Mouse (Mus musculus): ENCODE results near the gene Olfr8. TPM values are rescaled to one million over a fixed set of nuclear protein-coding genes. Genes with fewer than 3 reads are reported as not detected.
"Not testable (repeated sequence)": the region's sequence is repeated elsewhere in the genome, so short reads cannot be mapped to it uniquely, and the experiment has no call there.

Gene Olfr8
- not detected in 2 replicates for polyA plus RNA-seq (2011; ENCODE audit: insufficient read depth, insufficient read length, low read depth, missing spikeins)

DNA sequence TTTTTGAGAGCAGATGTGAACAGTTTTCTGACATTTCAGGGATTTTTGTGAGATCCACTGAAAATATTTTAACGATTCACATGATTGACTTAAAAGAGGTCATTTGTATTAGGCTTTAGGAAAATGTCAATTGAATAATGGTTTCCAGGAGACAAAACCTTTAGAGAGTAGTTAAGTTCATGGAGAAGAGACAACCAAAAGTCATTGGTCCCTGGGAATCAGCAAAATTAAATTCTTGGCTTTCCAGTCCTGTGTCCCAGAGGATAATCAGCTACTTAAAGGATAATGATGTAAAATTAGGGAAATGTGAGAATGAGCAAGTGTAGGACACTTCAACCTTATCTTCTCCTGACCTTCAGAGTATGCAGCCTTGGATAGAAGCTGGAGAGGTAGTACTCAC, at the start of gene Olfr8:
Gene Olfr8 (plus strand): TSS at position 301 of the 400 bp plus-strand sequence.
- H3K36me3 ChIP-seq (ENCODE audit: control insufficient read depth, insufficient read depth, low read length, poor library complexity, severe bottlenecking); H3K9ac ChIP-seq (ENCODE audit: low read depth, poor library complexity, severe bottlenecking); H3K4me1 ChIP-seq (ENCODE audit: control insufficient read depth, insufficient read depth, low read length); H3K4me3 ChIP-seq (ENCODE audit: low read depth, low read length); H3K9me3 ChIP-seq (replicated peaks; ENCODE audit: control insufficient read depth, insufficient read depth, low read length, poor library complexity, severe bottlenecking); H3K27ac ChIP-seq (ENCODE audit: insufficient read depth, low read length); H3K27me3 ChIP-seq (ENCODE audit: control insufficient read depth, insufficient read depth, low read length, poor library complexity, severe bottlenecking): not testable (repeated sequence)

DNA sequence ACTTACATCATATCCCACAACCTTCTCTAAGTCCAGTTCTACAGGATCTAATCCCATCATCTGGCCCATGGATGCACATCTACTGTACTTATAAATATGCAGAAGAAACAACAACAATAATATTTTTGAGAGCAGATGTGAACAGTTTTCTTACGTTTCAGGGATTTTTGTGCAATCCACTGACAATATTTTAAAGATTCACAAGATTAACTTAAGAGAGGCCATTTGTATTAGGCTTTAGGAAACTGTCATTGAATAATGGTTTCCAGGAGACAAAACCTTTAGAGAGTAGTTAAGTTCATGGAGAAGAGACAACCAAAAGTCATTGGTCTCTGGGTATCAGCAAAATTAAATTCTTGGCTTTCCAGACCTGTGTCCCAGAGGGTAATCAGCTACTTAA, 37.6 kb upstream of the Olfr8 start, which contains the start of gene Olfr1354:
Gene Olfr1354 (plus strand): TSS at position 301 of the 400 bp plus-strand sequence.
- not testable (repeated sequence) for H3K9ac ChIP-seq (ENCODE audit: low read depth, poor library complexity, severe bottlenecking); H3K27ac ChIP-seq (ENCODE audit: insufficient read depth, low read length); H3K27me3 ChIP-seq (ENCODE audit: control insufficient read depth, insufficient read depth, low read length, poor library complexity, severe bottlenecking); H3K36me3 ChIP-seq (ENCODE audit: control insufficient read depth, insufficient read depth, low read length, poor library complexity, severe bottlenecking); H3K9me3 ChIP-seq (replicated peaks; ENCODE audit: control insufficient read depth, insufficient read depth, low read length, poor library complexity, severe bottlenecking); H3K4me3 ChIP-seq (ENCODE audit: low read depth, low read length); H3K4me1 ChIP-seq (ENCODE audit: control insufficient read depth, insufficient read depth, low read length)

DNA sequence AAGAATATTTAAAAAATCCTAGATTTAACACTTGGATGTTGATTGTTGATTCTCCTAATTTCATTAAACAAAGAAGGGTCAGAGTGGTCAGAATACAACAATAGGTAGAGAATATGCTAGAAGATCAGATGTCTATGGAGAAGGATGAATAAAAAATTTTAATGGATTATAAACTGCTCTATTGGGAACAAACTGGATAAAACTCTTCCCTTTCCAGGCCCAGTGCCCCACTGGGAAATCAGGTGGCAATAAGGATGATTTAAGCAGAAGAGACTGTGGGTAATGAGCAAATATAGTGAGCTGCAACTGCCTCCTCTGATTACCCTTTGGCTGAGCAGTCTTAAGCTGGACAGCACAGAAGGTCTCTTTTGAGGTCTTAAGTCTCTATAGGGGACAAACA, 12.6 kb downstream of the Olfr8 start, which contains the start of gene Olfr1353:
Gene Olfr1353 (plus strand): TSS at position 301 of the 400 bp plus-strand sequence.
- H3K27me3 ChIP-seq (ENCODE audit: control insufficient read depth, insufficient read depth, low read length, poor library complexity, severe bottlenecking); H3K4me1 ChIP-seq (ENCODE audit: control insufficient read depth, insufficient read depth, low read length); H3K27ac ChIP-seq (ENCODE audit: insufficient read depth, low read length); H3K36me3 ChIP-seq (ENCODE audit: control insufficient read depth, insufficient read depth, low read length, poor library complexity, severe bottlenecking); H3K9me3 ChIP-seq (replicated peaks; ENCODE audit: control insufficient read depth, insufficient read depth, low read length, poor library complexity, severe bottlenecking); H3K4me3 ChIP-seq (ENCODE audit: low read depth, low read length); H3K9ac ChIP-seq (ENCODE audit: low read depth, poor library complexity, severe bottlenecking): not testable (repeated sequence)

DNA sequence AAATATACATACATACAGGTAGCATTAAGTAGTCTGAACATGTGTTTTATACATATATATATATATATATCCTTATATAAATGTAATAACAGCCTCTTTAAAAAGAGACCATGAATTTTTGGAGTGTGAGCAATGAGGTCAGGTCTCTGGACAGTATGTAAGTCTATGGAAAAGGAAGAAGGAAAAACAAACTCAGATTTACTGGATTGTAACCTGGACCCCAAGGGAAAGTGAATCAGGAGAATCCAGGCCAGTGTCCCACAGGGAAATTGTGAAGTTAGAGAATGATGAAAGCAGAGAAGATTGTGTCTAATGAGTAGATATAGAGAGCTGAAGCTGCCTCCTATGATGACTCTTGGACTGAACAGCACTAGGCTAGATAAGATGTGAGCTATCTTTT, 30.3 kb downstream of the Olfr8 start, which contains the start of gene Olfr1352:
Gene Olfr1352 (plus strand): TSS at position 301 of the 400 bp plus-strand sequence.
- Histone ChIP-seq H3K4me1 (ENCODE audit: control insufficient read depth, insufficient read depth, low read length) (no peaks in the 10 kb centered on the region), H3K4me3 (ENCODE audit: low read depth, low read length) (no peak within 1 kb of the TSS), H3K36me3 (ENCODE audit: control insufficient read depth, insufficient read depth, low read length, poor library complexity, severe bottlenecking) (no peaks in the 10 kb centered on the region), H3K27me3 (ENCODE audit: control insufficient read depth, insufficient read depth, low read length, poor library complexity, severe bottlenecking) (no peaks in the 10 kb centered on the region), H3K9ac (ENCODE audit: low read depth, poor library complexity, severe bottlenecking) (no peak within 1 kb of the TSS), H3K9me3 (replicated peaks; ENCODE audit: control insufficient read depth, insufficient read depth, low read length, poor library complexity, severe bottlenecking) (no peaks in the 10 kb centered on the region), H3K27ac (ENCODE audit: insufficient read depth, low read length) (no peak within 1 kb of the TSS)
- TF ChIP-seq CTCF (IDR thresholded peaks at IDR 0.05; ENCODE audit: low read depth, low read length) (no peak), EP300 (IDR thresholded peaks at IDR 0.05; ENCODE audit: insufficient read depth, low read depth, low read length) (no peak), POLR2A (IDR thresholded peaks at IDR 0.05; ENCODE audit: insufficient read depth, low read length) (no peak)

Other genes with a start within 250 kb of the Olfr8 start
- not detected in 2 replicates for gene Casp14, start 232.3 kb upstream of the Olfr8 start, polyA plus RNA-seq (2011; ENCODE audit: insufficient read depth, insufficient read length, low read depth, missing spikeins)
- not detected in 2 replicates for gene Ccdc105, start 197.6 kb upstream of the Olfr8 start, polyA plus RNA-seq (2011; ENCODE audit: insufficient read depth, insufficient read length, low read depth, missing spikeins)
- gene Slc1a6, start 170.1 kb upstream of the Olfr8 start, polyA plus RNA-seq (2011; ENCODE audit: insufficient read depth, insufficient read length, low read depth, missing spikeins) = 0.87 and 0.88 TPM in 2 replicates
- not detected in 2 replicates for gene Olfr1356, start 98.5 kb upstream of the Olfr8 start, polyA plus RNA-seq (2011; ENCODE audit: insufficient read depth, insufficient read length, low read depth, missing spikeins)
- gene Olfr1355, start 75.1 kb upstream of the Olfr8 start, polyA plus RNA-seq (2011; ENCODE audit: insufficient read depth, insufficient read length, low read depth, missing spikeins) = not detected in 2 replicates
- not detected in 2 replicates for gene Olfr1354, start 37.5 kb upstream of the Olfr8 start, polyA plus RNA-seq (2011; ENCODE audit: insufficient read depth, insufficient read length, low read depth, missing spikeins)
- gene Olfr1353, start 12.7 kb downstream of the Olfr8 start, polyA plus RNA-seq (2011; ENCODE audit: insufficient read depth, insufficient read length, low read depth, missing spikeins) = not detected in 2 replicates
- not detected in 2 replicates for gene Olfr1352, start 30.4 kb downstream of the Olfr8 start, polyA plus RNA-seq (2011; ENCODE audit: insufficient read depth, insufficient read length, low read depth, missing spikeins)
- gene Olfr1351, start 61.8 kb downstream of the Olfr8 start, polyA plus RNA-seq (2011; ENCODE audit: insufficient read depth, insufficient read length, low read depth, missing spikeins) = not detected in 2 replicates
- not detected in 2 replicates for gene Olfr57, start 78.1 kb downstream of the Olfr8 start, polyA plus RNA-seq (2011; ENCODE audit: insufficient read depth, insufficient read length, low read depth, missing spikeins)
- gene 2610008E11Rik, start 147.0 kb downstream of the Olfr8 start, polyA plus RNA-seq (2011; ENCODE audit: insufficient read depth, insufficient read length, low read depth, missing spikeins) = 25.3 and 27.2 TPM in 2 replicates
- not detected in 2 replicates for gene Vmn2r80, start 198.1 kb downstream of the Olfr8 start, polyA plus RNA-seq (2011; ENCODE audit: insufficient read depth, insufficient read length, low read depth, missing spikeins)

Data from ES-Bruce4 (cell line).